Mouse (Mus musculus) liver, embryonic 16.5 days (tissue): Measurements from ENCODE around the gene Armc3. TPM values are rescaled to one million over a fixed set of nuclear protein-coding genes. Genes with fewer than 3 reads are reported as not detected.

ENCODE experiments used
- ATAC-seq: fragments of 200-750 bp; cut with Nextera tagmentation; 2 replicates; pipeline ENCODE4 v1.8.0; 2017; ENCODE audit warnings: low read depth, mild to moderate bottlenecking, moderate number of reproducible peaks, moderate library complexity
- H3K27ac ChIP-seq: fragments of 300-500 bp; sonication (generic); 2 replicates; pipeline ENCODE4 v1.5.1; 2014; ENCODE audit warnings: mild to moderate bottlenecking, low read length
- H3K27me3 ChIP-seq: fragments of 300-500 bp; sonication (generic); 2 replicates; pipeline ENCODE4 v1.6.1; 2014; ENCODE audit warnings: low read depth, low read length, mixed read lengths; ENCODE audit not compliant: control insufficient read depth, insufficient read depth
- H3K36me3 ChIP-seq: fragments of 300-500 bp; sonication (generic); 2 replicates; pipeline ENCODE4 v1.6.1; 2014; ENCODE audit warnings: mild to moderate bottlenecking; ENCODE audit not compliant: control insufficient read depth, insufficient read depth
- H3K4me1 ChIP-seq: fragments of 300-500 bp; sonication (generic); 2 replicates; pipeline ENCODE4 v1.6.1; 2014; ENCODE audit warnings: low read depth, low read length, mixed read lengths; ENCODE audit not compliant: control insufficient read depth
- H3K4me2 ChIP-seq: fragments of 300-500 bp; sonication (generic); 2 replicates; pipeline ENCODE4 v1.6.1; 2014; ENCODE audit warnings: low read depth, low read length, mixed read lengths
- H3K4me3 ChIP-seq: fragments of 300-500 bp; sonication (generic); 2 replicates; pipeline ENCODE4 v1.5.1; 2014; ENCODE audit warnings: low read depth, mild to moderate bottlenecking, low read length
- H3K9ac ChIP-seq: fragments of 300-500 bp; sonication (generic); 2 replicates; pipeline ENCODE4 v1.6.1; 2014; ENCODE audit warnings: low read depth, low read length
- H3K9me3 ChIP-seq: fragments of 300-500 bp; sonication (generic); replicated peaks from 2 replicates; pipeline ENCODE4 v1.6.1; 2016; ENCODE audit warnings: low read length; ENCODE audit not compliant: control insufficient read depth
- WGBS: fragments of 180-500 bp; shearing (Covaris S2); extraction: QIAGEN DNeasy Blood & Tissue Kit; methylation state at CpG from one replicate; pipeline ENCODE4 v1.1.7; 2014; ENCODE audit not compliant: insufficient replicate concordance; 5-methylcytosine and 5-hydroxymethylcytosine counted together
- polyA plus RNA-seq: library from polyadenylated mRNA; unstranded; fragments of >200 nt; fragmentation: Nextera tagmentation; extraction: Ambion mirVana; gene quantifications from 2 replicates; pipeline ENCODE4 v1.2.1, GENCODE M21; 2015

Armc3 gene
- polyA plus RNA-seq, 1 experiment from 2014 or later, result 0.06 TPM

- ATAC-seq, result no peak
These were observed 2.6 kb downstream of the Armc3 start for GRCm38 (mm10) chr2:19201682-19202081.

GRCm38 (mm10) chr2:19234305-19234704 is 35.2 kb downstream of the Armc3 start:
- Histone ChIP-seq H3K4me3 (no peak overlapping the region), H3K4me1 (no peaks in the 10 kb centered on the region), H3K36me3 (no peaks in the 10 kb centered on the region), H3K4me2 (no peak overlapping the region), H3K27ac (no peak overlapping the region), H3K9me3 (no peaks in the 10 kb centered on the region), H3K9ac (no peak overlapping the region), H3K27me3 (no peaks in the 10 kb centered on the region)
- 34% methylated on average over 5 of the region's 5 CpGs for WGBS
- no peak for ATAC-seq

More at GRCm38 (mm10) chr2:19201682-19202081, 2.6 kb downstream of the Armc3 start:
- Histone ChIP-seq H3K4me3 (no peak overlapping the region), H3K27ac (no peak overlapping the region), H3K9me3 (no peaks in the 10 kb centered on the region), H3K36me3 (no peaks in the 10 kb centered on the region), H3K9ac (no peak overlapping the region), H3K4me1 (no peaks in the 10 kb centered on the region), H3K4me2 (no peak overlapping the region), H3K27me3 (no peaks in the 10 kb centered on the region)
- 14% methylated on average over 2 of the region's 2 CpGs for WGBS

GRCm38 (mm10) chr2:19235193-19235592 is 36.1 kb downstream of the Armc3 start:
- Histone ChIP-seq H3K9me3 (no peaks in the 10 kb centered on the region), H3K4me3 (no peak overlapping the region), H3K36me3 (no peaks in the 10 kb centered on the region), H3K9ac (no peak overlapping the region), H3K4me2 (no peak overlapping the region), H3K4me1 (no peaks in the 10 kb centered on the region), H3K27me3 (no peaks in the 10 kb centered on the region), H3K27ac (no peak overlapping the region)
- no peak for ATAC-seq
- 39% methylated on average over 2 of the region's 2 CpGs for WGBS

- no peak for ATAC-seq
- Histone ChIP-seq H3K4me1 (no peaks in the 10 kb centered on the region), H3K9me3 (no peaks in the 10 kb centered on the region), H3K27me3 (no peaks in the 10 kb centered on the region), H3K27ac (no peak overlapping the region), H3K9ac (no peak overlapping the region), H3K4me2 (no peak overlapping the region), H3K4me3 (no peak overlapping the region), H3K36me3 (no peaks in the 10 kb centered on the region)
- WGBS, result 40% methylated on average over 4 of the region's 4 CpGs
These were observed 36.5 kb downstream of the Armc3 start for GRCm38 (mm10) chr2:19235614-19236013.

- Histone ChIP-seq H3K9me3 (no peaks in the 10 kb centered on the region), H3K4me3 (no peak overlapping the region), H3K4me1 (no peaks in the 10 kb centered on the region), H3K27ac (no peak overlapping the region), H3K9ac (no peak overlapping the region), H3K36me3 (no peaks in the 10 kb centered on the region), H3K4me2 (no peak overlapping the region), H3K27me3 (no peaks in the 10 kb centered on the region)
- ATAC-seq, result no peak
- 50% methylated on average over 2 of the region's 2 CpGs for WGBS
These were observed 39.7 kb downstream of the Armc3 start for GRCm38 (mm10) chr2:19238771-19239170.

GRCm38 (mm10) chr2:19249611-19250010 is 50.5 kb downstream of the Armc3 start:
- H3K4me2 ChIP-seq, result no peak overlapping the region
- no peak for ATAC-seq
- no peaks in the 10 kb centered on the region for H3K4me1 ChIP-seq
- WGBS, result 78% methylated on average over 11 of the region's 11 CpGs
- no peak overlapping the region for H3K27ac ChIP-seq
- no peaks in the 10 kb centered on the region for H3K9me3 ChIP-seq
- no peaks in the 10 kb centered on the region for H3K27me3 ChIP-seq
- no peaks in the 10 kb centered on the region for H3K36me3 ChIP-seq
- no peak overlapping the region for H3K4me3 ChIP-seq
- H3K9ac ChIP-seq, result no peak overlapping the region

- no peak for ATAC-seq
- 49% methylated on average over 3 of the region's 3 CpGs for WGBS
- no peak overlapping the region for H3K9ac ChIP-seq
These were observed 55.9 kb downstream of the Armc3 start for GRCm38 (mm10) chr2:19255037-19255436.

GRCm38 (mm10) chr2:19257255-19257654 is 58.2 kb downstream of the Armc3 start:
- H3K9ac ChIP-seq, result no peak overlapping the region
- no peaks in the 10 kb centered on the region for H3K36me3 ChIP-seq
- H3K27ac ChIP-seq, result no peak overlapping the region
- no peaks in the 10 kb centered on the region for H3K4me1 ChIP-seq
- H3K4me3 ChIP-seq, result no peak overlapping the region
- no peak for ATAC-seq
- no peaks in the 10 kb centered on the region for H3K9me3 ChIP-seq
- H3K4me2 ChIP-seq, result no peak overlapping the region
- no peaks in the 10 kb centered on the region for H3K27me3 ChIP-seq

More at GRCm38 (mm10) chr2:19255037-19255436, 55.9 kb downstream of the Armc3 start:
- H3K4me2 ChIP-seq, result no peak overlapping the region
- H3K27ac ChIP-seq, result no peak overlapping the region
- no peaks in the 10 kb centered on the region for H3K4me1 ChIP-seq
- no peak overlapping the region for H3K4me3 ChIP-seq
- H3K27me3 ChIP-seq, result no peaks in the 10 kb centered on the region
- H3K9me3 ChIP-seq, result no peaks in the 10 kb centered on the region
- H3K36me3 ChIP-seq, result no peaks in the 10 kb centered on the region

GRCm38 (mm10) chr2:19260399-19260798 is 61.3 kb downstream of the Armc3 start:
- no peak overlapping the region for H3K27ac ChIP-seq
- WGBS, result 66% methylated on average over 6 of the region's 6 CpGs

More at GRCm38 (mm10) chr2:19260399-19260798, 61.3 kb downstream of the Armc3 start:
- Histone ChIP-seq H3K4me3 (no peak overlapping the region), H3K36me3 (no peaks in the 10 kb centered on the region), H3K27me3 (no peaks in the 10 kb centered on the region), H3K9me3 (no peaks in the 10 kb centered on the region), H3K4me2 (no peak overlapping the region), H3K4me1 (no peaks in the 10 kb centered on the region), H3K9ac (no peak overlapping the region)
- ATAC-seq, result no peak
